Mouse (Mus musculus): ENCODE measurements around the gene Cyp26c1. TPM values are rescaled to one million over a fixed set of nuclear protein-coding genes. Genes with fewer than 3 reads are reported as not detected.

Gene Cyp26c1
- polyA plus RNA-seq, 1 experiment from 2014 or later: not detected

GRCm38 (mm10) chr19:37740043-37740442 lies 54.7 kb downstream of the Cyp26c1 start:
- no peak overlapping the region for H3K4me3 ChIP-seq (replicated peaks)
- no peaks in the 10 kb centered on the region for H3K9me3 ChIP-seq (replicated peaks)
- no peak overlapping the region for H3K9ac ChIP-seq
- WGBS: 23% methylated on average over 7 of the region's 7 CpGs
- ATAC-seq (replicated peaks; ENCODE audit: low FRiP score): no peak
- no peaks in the 10 kb centered on the region for H3K36me3 ChIP-seq
- no peaks in the 10 kb centered on the region for H3K27me3 ChIP-seq
- no peak overlapping the region for H3K4me2 ChIP-seq
- no peak overlapping the region for H3K27ac ChIP-seq
- H3K4me1 ChIP-seq: peaks cover 3% of the 10 kb centered on the region; the same call in 1 of the 2 replicates

Other genes starting within 250 kb of the Cyp26c1 start
- 23.2 and 23.4 TPM in 2 replicates for gene Exoc6, start 135.2 kb upstream of the Cyp26c1 start, polyA plus RNA-seq (2015; fragmentation: Nextera tagmentation; extraction: Ambion mirVana)
- 2.2 and 3.2 TPM in 2 replicates for gene Cyp26a1, start 12.2 kb downstream of the Cyp26c1 start, polyA plus RNA-seq (2015; fragmentation: Nextera tagmentation; extraction: Ambion mirVana)